Mouse (Mus musculus): Measurements from ENCODE around the gene Gm7029.
A peak's percentile ranks its signal among the peaks of the same experiment; 100 is the strongest.
"Not testable (repeated sequence)": the region's sequence is repeated elsewhere in the genome, so short reads cannot be mapped to it uniquely, and the experiment has no call there.

The Gm7029 gene

DNA sequence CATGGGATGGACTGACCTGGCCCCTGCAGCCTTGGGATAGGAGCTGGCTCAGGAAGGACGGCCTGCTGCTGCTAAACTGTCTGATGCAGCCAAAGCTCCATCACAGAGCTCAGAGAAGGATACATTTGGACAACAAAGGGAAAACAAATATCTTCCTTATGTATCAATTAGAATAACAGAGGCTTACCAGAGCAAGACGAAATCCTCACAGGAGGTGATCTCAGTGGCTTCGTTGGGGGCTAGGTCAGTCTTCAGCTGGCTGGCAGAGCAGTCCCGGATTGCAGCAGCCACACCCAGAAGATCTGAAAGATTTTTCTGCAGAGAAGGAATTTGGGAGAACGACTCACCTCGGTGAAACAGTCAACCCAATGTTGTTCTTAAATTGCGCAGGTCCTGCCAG is 18.8 kb downstream of the Gm7029 start:
- no peak for DNase-seq

DNA sequence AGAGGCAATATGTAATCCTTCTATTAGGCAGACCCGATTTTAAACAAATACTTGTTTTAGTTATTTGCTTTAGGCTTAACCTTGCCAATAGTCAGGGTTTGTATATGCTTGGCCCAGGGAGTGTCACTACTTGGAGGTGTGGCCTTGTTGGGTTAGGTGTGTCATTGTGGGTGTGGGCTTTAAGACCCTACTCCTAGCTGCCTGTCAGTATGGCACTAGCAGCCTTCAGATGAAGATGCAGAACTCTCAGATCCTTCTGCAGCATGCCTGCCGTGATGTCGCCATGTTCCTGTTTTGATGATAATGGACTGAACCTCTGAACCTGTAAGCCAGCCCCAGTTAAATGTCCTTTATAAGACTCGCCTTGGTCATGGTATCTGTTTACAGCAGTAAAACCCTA is 19.4 kb downstream of the Gm7029 start:
- not testable (repeated sequence) for DNase-seq

DNA sequence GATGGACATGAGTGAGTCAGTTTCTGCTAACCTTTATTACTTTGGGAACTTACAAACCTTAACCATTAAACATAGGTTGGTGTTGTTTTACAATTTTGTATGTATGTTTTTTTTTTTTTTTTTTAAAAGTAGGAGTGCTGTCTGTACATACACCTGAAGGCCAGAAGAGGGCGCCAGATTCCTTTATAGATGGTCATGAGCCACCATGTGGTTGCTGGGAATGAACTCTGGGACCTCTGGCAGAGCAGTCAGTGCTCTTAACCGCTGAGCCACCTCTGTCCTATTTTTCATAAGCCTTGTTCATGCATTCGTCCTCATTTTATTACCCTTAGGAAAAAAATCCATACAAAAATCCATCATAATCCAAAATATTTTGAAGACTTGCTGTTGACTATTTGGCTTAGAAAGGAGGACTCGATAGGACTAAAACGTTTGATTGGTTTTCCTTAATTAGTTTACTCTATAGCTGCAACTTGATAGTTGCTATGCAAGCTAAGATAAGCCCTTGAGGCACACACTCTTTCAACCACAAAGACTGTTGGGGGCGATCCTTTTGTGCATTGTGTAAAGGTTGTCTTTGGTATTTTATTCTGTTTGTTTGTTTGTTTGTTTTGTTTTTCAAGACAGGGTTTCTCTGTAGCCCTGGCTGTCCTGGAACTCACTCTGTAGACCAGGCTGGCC is 23.6 kb downstream of the Gm7029 start:
- peak; percentile 58 to 63 for DNase-seq

DNA sequence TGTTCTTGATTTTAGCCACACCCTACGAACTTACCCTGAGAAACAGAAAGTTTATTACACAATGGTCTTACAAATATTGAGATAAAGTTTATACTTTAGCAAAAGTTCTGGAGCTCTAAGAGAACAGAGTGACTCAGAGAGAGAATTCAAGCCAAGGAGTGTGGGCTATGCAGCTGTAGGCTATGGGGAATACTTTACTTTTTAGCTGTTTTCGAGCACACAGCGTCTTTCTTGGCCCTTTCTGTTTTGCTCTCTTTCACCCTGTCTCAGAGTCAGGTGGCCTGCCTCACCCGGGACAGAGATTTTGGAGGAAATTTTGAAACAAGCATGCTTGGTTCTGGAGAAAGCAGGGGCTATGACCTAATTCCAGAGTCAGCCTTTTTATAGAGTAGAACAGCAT is 24.6 kb downstream of the Gm7029 start:
- not testable (repeated sequence) for DNase-seq

DNA sequence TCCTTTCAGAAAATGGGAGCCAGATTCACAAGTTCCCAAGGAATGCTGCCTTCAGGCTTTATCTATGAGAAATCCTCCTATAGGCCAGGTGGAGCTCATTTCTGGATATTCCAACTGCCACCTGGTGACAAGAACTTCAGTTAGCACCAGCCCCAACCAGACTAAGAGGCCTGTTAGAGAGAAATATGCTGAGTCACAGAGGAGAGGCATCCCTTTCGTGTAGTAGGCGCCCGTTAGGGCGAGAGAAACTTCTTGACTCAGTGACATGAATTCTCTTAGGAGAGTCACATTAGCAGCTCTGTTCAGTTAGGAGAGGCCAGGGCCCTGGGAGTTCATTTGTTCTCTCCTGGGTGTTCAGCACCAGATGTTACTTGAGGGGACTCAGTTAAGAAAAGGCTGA is 26.0 kb downstream of the Gm7029 start:
- no peak for DNase-seq

DNA sequence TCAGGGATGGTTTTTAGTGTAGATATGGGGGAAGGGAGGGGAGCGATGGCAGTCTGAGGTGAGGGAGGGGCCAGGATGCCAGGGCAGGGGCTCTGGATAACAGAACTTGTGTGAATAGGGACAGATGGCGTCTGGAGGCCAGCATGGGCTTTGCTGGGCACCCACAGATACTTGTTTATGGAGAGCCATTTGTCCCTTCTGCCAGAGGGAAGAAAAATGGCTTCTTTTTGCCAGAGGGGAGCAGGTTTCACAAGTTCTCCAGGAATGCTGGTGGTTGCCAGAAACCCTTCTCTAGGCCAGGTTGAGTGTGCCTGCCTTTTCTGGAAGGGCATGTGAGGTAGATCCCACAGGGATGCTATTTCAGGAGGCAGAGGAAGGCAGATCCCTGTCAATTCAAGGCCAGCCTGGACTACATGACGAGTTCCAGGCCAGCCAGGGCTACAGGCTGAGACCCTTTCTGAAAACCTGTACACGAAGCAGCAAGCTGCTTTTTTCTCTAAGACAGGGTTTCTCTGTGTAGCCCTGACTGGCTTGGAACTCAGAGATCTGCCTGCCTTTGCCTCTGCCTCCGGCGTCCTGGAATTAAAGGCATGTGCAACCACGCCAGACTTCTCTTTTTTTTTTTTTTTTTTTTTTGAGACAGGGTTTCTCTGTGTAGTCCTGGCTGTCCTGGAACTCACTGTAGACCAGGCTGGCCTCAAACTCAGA is 26.8 kb downstream of the Gm7029 start:
- peak; percentile 53 to 65 for DNase-seq

DNA sequence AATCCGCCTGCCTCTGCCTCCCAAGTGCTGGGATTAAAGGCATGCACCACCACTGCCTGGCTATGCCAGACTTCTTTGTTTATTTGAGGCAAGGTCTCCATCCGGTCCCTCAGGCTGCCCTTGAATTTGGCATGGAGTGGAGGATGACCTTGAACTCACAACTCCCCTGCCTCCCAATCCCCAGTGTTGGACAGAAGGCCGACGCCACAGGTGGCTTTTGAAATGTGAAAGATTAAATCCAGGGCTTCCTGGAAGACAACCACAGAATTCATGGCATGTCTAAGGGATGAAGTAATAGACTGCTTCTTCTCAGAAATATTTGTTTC is 27.3 kb downstream of the Gm7029 start:
- DNase-seq: no peak

DNA sequence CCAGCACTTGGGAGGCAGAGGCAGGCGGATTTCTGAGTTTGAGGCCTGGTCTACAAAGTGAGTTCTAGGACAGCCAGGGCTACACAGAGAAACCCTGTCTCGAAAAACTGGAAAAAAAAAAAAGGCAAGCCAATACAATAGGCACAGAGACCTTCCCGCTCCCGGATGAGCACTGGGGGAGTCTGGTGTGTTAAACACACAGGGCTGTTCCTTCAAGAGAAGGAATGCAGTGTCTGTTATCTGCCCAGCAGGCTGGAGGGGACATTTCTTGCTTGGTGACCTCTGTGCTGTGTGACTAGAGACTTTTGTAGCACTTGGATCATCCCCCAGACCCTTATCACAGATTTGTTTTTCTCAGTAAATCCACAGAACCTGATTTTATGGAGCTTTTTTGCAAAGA is 28.0 kb downstream of the Gm7029 start:
- no peak for DNase-seq

DNA sequence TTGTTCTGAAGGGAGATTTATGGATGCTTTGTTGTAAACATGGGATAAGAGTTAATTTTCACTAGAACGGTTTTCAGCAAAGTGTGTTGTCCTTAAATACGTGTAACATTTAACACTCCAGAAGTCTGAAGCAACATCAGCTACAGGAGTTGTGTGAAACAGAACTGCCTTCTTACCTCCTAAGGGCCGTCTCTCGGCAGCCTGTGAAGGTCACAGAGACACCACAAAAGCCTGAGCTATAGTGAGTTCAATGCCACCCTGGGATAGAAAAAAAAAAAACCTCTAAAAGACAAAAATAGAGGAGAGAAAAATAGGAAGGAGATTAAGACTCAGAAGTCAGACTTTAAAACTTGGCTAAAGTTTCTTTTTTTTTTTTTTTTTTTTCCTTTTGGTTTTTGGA is 28.4 kb downstream of the Gm7029 start:
- DNase-seq: no peak

DNA sequence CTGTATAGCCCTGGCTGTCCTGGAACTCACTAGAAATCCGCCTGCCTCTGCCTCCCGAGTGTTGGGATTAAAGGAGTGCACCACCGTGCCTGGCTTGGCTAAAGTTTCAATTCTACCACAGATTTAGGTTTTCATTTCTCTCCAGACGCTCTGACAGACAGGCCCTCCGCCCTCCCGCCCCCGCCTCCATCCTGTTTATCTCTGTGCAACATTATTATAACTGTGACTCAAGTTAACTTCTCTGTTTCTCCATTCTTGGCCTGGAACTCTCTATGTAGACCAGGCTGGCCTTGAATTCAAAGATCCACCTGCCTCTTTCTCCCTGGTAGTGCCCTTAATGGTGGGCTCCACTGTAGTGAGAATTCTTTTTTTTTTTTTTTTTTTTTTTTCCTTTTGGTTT is 28.9 kb downstream of the Gm7029 start:
- DNase-seq: no peak

DNA sequence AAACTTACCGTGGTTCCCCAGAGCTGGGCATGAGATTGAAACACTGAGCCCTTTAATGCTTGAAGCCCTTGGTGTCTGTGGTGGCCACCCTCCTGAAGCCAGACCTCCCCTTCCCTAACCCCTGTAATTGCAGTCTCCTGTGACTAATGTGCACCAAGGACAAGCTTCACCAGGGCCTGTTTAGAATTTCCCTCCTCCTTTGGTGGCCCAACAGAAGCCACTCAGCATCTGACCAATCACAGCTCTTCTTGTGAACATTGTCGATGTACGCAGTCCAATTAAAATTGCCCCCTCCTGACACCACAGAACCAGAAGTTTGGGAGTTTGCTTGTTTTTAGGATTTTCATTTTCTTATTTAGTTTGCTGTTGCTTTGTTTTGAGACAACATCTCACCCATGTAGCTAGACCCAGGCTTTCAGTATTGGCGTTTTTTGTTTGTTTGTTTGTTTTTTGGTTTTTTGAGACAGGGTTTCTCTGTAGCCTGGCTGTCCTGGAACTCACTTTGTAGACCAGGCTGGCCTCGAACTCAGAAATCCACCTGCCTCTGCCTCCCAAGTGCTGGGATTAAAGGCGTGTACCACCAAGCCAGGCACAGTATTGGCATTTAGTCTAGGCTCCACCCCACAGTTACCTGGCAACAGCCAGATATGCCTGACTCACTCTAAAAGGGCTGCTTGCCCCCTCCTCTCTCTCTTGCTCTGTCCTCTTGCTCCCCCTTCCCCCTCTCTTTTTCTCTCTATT is 30.4 kb downstream of the Gm7029 start:
- not testable (repeated sequence) for DNase-seq

DNA sequence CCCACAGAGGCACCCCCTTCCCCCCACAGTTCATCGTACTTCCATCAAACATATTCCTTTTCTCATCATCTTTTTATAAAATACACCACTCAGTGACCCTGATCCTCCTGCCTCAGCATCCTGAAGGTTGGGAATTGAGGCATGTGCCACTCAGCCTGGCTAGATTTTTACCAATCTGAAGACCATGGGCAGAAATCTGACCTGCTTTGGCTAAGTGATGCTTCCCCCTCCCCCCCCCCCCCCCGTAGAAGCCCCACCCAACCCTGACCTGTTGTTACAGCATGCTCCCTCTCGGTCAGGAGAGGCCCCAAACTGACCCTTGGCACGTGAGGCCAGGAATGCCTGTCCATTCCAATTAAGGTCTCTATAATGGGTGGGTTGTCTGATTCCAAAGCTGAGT is 31.2 kb downstream of the Gm7029 start, which contains the start of gene Platr17:
Gene Platr17 (plus strand): TSS at position 301 of the 400 bp plus-strand sequence.
- DNase-seq: not testable (repeated sequence)

DNA sequence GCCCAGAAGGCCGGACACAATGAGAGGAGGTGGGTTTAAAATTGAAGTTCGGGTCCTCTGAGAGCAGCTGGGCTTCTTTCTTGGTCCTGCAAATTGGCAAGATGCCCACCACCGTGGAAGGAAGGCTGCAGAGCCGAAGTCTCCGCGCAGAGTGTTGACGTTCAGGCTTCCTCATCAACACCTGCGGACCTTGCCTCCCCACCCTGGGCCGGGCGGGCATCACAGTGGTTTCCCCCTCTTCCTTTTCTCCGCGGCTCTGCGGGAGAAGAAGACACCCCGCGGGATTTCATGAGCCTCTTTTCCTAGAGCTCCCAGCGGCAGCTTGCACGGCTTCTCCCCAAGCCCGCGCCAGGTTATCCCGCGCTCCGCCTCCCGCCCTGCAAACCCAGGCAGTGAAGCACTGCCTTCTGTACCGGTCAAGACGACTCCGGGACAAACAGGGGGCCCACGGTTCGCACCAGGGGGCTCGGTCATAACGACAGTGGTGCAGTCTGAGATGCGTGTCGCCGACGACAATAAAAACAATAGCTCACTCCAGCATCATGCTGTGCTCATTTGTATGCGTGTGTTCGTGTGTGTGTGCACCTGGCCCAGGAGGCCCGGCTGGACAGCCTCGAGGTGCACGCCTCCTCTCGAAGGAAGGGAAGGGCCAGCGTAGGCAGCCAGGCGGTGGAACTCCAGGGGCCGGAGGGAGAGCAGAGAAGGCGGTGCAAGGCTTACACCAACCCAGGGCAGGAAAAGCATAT is 34.9 kb downstream of the Gm7029 start:
- DNase-seq: peak; percentile 81 to 84

DNA sequence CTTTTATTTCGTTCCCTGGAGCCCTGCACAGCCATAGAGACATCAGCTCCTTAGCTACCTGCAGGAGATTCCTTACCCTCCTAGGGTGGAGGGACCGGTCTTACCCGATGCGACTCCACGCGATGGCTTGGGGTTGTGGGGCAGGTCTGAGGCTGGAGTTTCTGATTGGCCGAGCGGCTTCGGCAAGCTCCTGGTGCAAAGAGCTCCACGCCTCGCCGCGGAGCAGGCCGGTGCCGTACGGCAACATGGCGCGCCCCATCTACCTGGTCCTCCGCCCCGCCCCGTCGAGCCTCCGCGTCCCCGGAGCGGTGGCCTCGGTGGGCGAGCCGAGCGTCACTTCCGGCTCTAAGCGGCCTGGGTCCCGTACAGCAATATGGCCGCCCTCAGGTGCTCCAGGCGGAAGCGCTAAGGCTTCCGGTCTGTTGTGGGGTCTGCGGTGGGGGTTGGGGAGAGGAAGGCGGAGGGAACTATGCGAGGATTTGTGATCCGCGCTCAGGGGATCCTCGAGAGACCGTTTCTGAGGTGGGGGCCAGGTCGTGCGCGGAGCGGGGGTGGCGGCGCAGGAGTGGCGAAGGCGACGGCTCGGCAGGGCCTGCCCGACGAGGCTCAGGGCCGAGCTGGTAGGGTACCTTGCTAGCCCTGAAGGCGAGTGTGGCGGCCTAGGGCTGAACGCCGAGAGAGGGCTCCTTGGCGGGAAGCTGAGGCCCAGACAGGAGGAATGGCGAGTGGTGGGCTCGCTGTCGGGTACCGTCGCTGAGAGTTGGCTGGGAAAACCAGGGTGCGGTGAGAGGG is 35.6 kb downstream of the Gm7029 start, which contains the start of gene Daxx:
Gene Daxx (plus strand): TSS at position 338 of the 792 bp plus-strand sequence.
- DNase-seq: peak; percentile 99 to 100

DNA sequence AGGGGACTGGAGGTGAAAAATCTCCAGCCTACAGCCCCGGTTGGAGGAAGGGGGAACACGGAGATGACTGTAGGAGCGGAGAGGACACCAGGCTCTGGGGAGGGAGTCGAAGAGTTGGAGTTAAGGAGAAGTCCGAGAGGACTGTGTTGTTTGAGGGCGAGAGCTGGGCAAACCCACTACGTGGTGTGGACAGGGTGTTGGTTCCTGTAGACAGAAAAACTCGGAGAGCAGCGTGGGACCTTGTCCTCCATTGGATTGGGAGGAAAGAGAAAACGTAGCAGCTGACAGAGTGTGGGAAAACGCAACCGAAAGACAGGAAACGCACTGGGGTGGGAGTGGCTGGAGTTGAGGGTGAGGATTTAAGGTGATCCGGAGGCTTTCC is 36.2 kb downstream of the Gm7029 start:
- DNase-seq: no peak

DNA sequence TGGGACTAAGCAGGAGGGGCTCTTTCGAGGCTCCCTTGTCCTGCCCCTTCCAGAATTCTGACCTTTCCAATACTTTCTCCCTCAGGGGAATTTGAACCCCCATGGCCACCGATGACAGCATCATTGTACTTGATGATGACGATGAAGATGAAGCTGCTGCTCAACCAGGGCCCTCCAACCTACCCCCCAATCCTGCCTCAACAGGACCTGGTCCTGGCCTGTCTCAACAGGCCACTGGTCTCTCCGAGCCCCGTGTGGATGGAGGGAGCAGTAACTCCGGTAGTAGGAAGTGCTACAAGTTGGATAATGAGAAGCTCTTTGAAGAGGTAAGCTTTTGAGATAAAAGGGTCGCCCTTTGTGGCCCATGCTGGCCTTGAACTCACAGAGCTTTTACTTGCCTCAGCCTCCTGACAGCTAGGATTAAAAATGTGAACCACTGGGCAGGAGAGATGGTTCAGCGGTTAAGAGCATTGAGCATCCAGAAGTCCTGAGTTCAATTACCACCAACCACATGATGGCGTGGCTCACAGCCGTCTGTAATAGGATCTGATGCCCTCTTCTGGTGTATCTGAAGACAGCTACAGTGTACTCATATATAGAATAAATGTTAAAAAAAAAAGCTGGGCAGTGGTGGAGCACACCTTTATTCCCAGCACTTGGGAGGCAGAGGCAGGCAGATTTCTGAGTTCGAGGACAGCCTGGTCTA is 36.9 kb downstream of the Gm7029 start:
- no peak for DNase-seq

DNA sequence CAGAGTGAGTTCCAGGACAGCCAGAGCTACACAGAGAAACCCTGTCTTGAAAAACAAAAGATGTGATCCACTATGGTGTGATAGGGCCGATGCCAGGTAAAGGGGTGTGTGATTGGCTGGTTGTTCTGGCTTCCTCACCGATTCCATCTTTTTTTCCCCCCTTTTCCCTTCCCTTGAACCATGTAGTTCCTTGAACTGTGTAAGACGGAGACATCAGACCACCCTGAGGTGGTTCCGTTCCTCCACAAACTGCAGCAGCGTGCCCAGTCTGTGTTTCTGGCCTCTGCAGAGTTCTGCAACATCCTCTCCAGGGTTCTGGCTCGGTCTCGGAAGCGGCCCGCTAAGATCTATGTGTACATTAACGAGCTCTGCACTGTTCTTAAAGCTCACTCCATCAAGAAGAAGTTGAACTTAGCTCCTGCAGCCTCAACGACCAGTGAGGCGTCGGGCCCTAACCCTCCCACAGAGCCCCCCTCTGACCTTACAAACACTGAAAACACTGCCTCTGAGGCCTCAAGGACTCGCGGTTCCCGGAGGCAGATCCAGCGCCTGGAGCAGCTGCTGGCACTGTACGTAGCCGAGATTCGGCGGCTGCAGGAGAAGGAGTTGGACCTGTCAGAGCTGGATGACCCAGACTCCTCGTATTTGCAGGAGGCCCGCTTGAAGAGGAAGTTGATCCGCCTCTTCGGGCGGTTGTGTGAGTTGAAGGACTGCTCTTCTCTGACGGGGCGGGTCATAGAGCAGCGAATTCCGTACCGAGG is 37.6 kb downstream of the Gm7029 start:
- DNase-seq: no peak

DNA sequence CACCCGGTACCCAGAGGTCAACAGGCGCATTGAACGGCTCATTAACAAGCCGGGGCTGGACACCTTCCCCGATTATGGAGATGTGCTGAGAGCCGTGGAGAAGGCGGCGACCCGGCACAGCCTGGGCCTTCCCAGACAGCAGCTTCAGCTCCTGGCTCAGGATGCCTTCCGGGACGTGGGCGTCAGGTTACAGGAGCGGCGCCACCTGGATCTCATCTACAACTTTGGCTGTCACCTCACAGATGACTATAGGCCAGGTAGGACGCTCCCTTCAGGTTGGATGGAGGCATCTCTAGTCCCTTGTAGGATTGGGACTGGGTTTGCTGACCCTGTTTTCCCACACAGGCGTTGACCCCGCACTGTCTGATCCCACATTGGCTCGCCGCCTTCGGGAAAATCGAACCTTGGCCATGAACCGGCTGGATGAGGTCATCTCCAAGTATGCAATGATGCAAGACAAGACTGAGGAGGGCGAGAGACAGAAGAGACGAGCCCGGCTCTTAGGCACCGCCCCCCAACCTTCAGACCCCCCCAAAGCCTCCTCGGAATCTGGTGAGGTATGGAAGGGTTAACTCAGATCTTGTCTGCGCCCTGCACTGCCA is 38.3 kb downstream of the Gm7029 start:
- no peak for DNase-seq

DNA sequence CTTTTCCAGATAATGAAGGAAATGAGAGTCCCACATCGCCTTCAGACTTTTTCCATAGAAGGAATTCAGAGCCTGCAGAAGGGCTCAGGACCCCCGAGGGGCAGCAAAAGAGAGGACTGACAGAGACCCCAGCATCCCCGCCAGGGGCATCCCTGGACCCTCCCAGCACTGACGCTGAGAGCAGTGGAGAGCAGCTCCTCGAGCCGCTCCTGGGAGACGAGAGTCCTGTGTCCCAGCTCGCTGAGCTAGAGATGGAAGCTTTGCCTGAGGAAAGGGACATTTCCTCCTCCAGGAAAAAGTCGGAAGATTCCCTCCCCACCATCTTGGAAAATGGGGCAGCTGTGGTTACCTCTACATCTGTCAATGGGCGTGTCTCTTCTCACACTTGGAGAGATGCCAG is 39.6 kb downstream of the Gm7029 start:
- DNase-seq: no peak

DNA sequence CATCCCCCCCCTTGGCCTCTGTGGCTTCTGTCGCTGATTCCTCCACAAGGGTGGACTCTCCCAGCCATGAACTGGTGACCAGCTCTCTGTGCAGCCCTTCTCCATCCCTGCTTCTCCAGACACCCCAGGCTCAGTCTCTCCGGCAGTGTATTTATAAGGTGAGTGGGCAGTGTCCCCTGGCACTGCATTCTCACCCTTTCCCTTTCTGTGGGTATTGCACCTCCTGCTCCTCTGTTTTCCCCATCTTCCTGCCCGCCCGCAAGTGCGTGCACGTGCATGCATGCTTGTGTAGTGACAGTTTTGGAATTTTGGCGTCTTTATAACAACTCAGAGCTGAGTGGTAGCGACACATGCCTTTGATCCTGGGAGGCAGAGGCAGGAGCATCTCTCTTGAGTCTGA is 40.3 kb downstream of the Gm7029 start:
- DNase-seq: no peak

Data from cerebellum, postnatal 10 days (tissue).